Mouse (Mus musculus) C2C12 (cell line): Measurements from ENCODE around the gene Foxp1.

ENCODE experiments used
- CEBPB ChIP-seq: IDR thresholded peaks from one replicate; pipeline ENCODE4 v1.6.1; 2011; ENCODE audit warnings: low read depth, mild to moderate bottlenecking, control low read depth, moderate library complexity
- CTCF ChIP-seq: IDR thresholded peaks from one replicate; pipeline ENCODE4 v1.5.1; 2011; ENCODE audit not compliant: control insufficient read depth, insufficient read depth, insufficient read length
- MAX ChIP-seq: IDR thresholded peaks from one replicate; pipeline ENCODE4 v1.6.1; 2011; ENCODE audit warnings: mild to moderate bottlenecking, control low read depth
- USF1 ChIP-seq: IDR thresholded peaks from one replicate; pipeline ENCODE4 v1.6.1; 2011; ENCODE audit warnings: low read depth, mild to moderate bottlenecking, control low read depth, moderate library complexity

- no peak for TF ChIP-seq CTCF
- TF ChIP-seq MAX: no peak
- no peak for TF ChIP-seq CEBPB
- no peak for TF ChIP-seq USF1
These were observed 188.3 kb downstream of the Foxp1 start for GRCm38 (mm10) chr6:99334255-99334654.
